Mouse (Mus musculus) midbrain, postnatal 0 days (tissue): ENCODE measurements at regions not wholly inside any gene's neighbourhood (a gene's known extent, or its start where the extent isn't known, plus 50 kb on each side); places are given as distances from the start of the nearest gene placed in this dataset.

Source experiments
- ATAC-seq: fragments of 200-750 bp; cut with Nextera tagmentation; 2 replicates; pipeline ENCODE4 v1.8.0; 2017; ENCODE audit warnings: moderate number of reproducible peaks, mild to moderate bottlenecking, moderate TSS enrichment, moderate library complexity; ENCODE audit not compliant: low FRiP score
- DNase-seq: peaks from one replicate; pipeline ENCODE4 v3.0.0-alpha.2; 2015; ENCODE audit warnings: low spot score
- H3K27ac ChIP-seq: fragments of 300-500 bp; sonication (generic); 2 replicates; pipeline ENCODE4 v1.5.1; 2014; ENCODE audit warnings: low read depth, mild to moderate bottlenecking, low read length, mixed read lengths
- H3K27me3 ChIP-seq: fragments of 300-500 bp; sonication (generic); 2 replicates; pipeline ENCODE4 v1.6.1; 2014; ENCODE audit warnings: low read length, control low read depth, mixed read lengths; ENCODE audit not compliant: insufficient read depth
- H3K36me3 ChIP-seq: fragments of 300-500 bp; sonication (generic); 2 replicates; pipeline ENCODE4 v1.6.1; 2014; ENCODE audit warnings: low read length, control low read depth, mixed read lengths; ENCODE audit not compliant: insufficient read depth
- H3K4me1 ChIP-seq: fragments of 300-500 bp; sonication (generic); 2 replicates; pipeline ENCODE4 v1.6.1; 2014; ENCODE audit warnings: mild to moderate bottlenecking, control low read depth, antibody characterized with exemption, low read length, mixed read lengths; ENCODE audit not compliant: insufficient read depth
- H3K4me2 ChIP-seq: fragments of 300-500 bp; sonication (generic); 2 replicates; pipeline ENCODE4 v1.6.1; 2014; ENCODE audit warnings: low read depth, mild to moderate bottlenecking, low read length, mixed read lengths; ENCODE audit not compliant: poor library complexity, severe bottlenecking
- H3K4me3 ChIP-seq: fragments of 300-500 bp; sonication (generic); 2 replicates; pipeline ENCODE4 v1.5.1; 2014; ENCODE audit warnings: low read depth, mild to moderate bottlenecking, low read length, moderate library complexity
- H3K9ac ChIP-seq: fragments of 300-500 bp; sonication (generic); replicated peaks from 2 replicates; pipeline ENCODE4 v1.6.1; 2014; ENCODE audit warnings: mild to moderate bottlenecking, low read length, moderate library complexity, mixed read lengths; ENCODE audit not compliant: poor library complexity, severe bottlenecking
- H3K9me3 ChIP-seq: fragments of 300-500 bp; sonication (generic); 2 replicates; pipeline ENCODE4 v1.6.1; 2016; ENCODE audit warnings: low read length, control low read depth
- CTCF ChIP-seq: IDR thresholded peaks from 2 replicates; pipeline ENCODE4 v1.5.1; 2016; ENCODE audit warnings: antibody characterized with exemption, mild to moderate bottlenecking
- WGBS: fragments of 180-500 bp; shearing (Covaris S2); extraction: QIAGEN DNeasy Blood & Tissue Kit; methylation state at CpG from one replicate; pipeline ENCODE4 v1.1.7; 2014; 5-methylcytosine and 5-hydroxymethylcytosine counted together

GRCm38 (mm10) chr19:14355946-14356345, 241.9 kb downstream of the Tle4 start:
- Histone ChIP-seq H3K36me3 (no peaks in the 10 kb centered on the region), H3K4me3 (no peak overlapping the region), H3K27me3 (0 out of 2 replicates have a peak, but pooled peaks cover 6% of the 10 kb centered on the region), H3K27ac (no peak overlapping the region), H3K4me1 (no peaks in the 10 kb centered on the region), H3K4me2 (no peak overlapping the region), H3K9ac (no peak overlapping the region), H3K9me3 (no peaks in the 10 kb centered on the region)
- TF ChIP-seq CTCF = no peak
- no peak for ATAC-seq
- no peak for DNase-seq

GRCm38 (mm10) chr19:14360611-14361010, 237.2 kb downstream of the Tle4 start:
- Histone ChIP-seq H3K36me3 (no peaks in the 10 kb centered on the region), H3K9me3 (no peaks in the 10 kb centered on the region), H3K27me3 (0 out of 2 replicates have a peak, but pooled peaks cover 6% of the 10 kb centered on the region), H3K4me1 (no peaks in the 10 kb centered on the region), H3K4me2 (no peak overlapping the region), H3K9ac (no peak overlapping the region), H3K27ac (no peak overlapping the region), H3K4me3 (no peak overlapping the region)
- WGBS = 89% methylated on average over 5 of the region's 5 CpGs
- DNase-seq = no peak
- no peak for TF ChIP-seq CTCF
- ATAC-seq = no peak

- H3K4me3 ChIP-seq = no peak overlapping the region
- ATAC-seq = no peak
- H3K27ac ChIP-seq = no peak overlapping the region
Observed at GRCm38 (mm10) chr19:14369098-14369604, 228.7 kb downstream of the Tle4 start.

GRCm38 (mm10) chr19:14371360-14371759, 226.5 kb downstream of the Tle4 start:
- DNase-seq (no peak), ATAC-seq (no peak)
- no peaks in the 10 kb centered on the region for H3K9me3 ChIP-seq
- H3K4me3 ChIP-seq = no peak overlapping the region
- no peaks in the 10 kb centered on the region for H3K4me1 ChIP-seq
- no peak overlapping the region for H3K4me2 ChIP-seq
- 91% methylated on average over 5 of the region's 5 CpGs for WGBS
- no peaks in the 10 kb centered on the region for H3K36me3 ChIP-seq
- no peaks in the 10 kb centered on the region for H3K27me3 ChIP-seq
- no peak overlapping the region for H3K9ac ChIP-seq
- H3K27ac ChIP-seq = no peak overlapping the region
- no peak for TF ChIP-seq CTCF

More at GRCm38 (mm10) chr19:14369098-14369604, 228.7 kb downstream of the Tle4 start:
- WGBS = 55% methylated on average over 12 of the region's 12 CpGs
- no peaks in the 10 kb centered on the region for H3K9me3 ChIP-seq
- no peaks in the 10 kb centered on the region for H3K36me3 ChIP-seq
- no peaks in the 10 kb centered on the region for H3K27me3 ChIP-seq
- no peaks in the 10 kb centered on the region for H3K4me1 ChIP-seq
- no peak overlapping the region for H3K9ac ChIP-seq
- peak; percentile 10 for DNase-seq
- H3K4me2 ChIP-seq = no peak overlapping the region
- TF ChIP-seq CTCF = no peak

GRCm38 (mm10) chr19:14373996-14374395, 223.9 kb downstream of the Tle4 start:
- DNase-seq (no peak), ATAC-seq (no peak)
- Histone ChIP-seq H3K36me3 (no peaks in the 10 kb centered on the region), H3K27ac (no peak overlapping the region), H3K27me3 (no peaks in the 10 kb centered on the region), H3K9me3 (no peaks in the 10 kb centered on the region), H3K4me1 (no peaks in the 10 kb centered on the region), H3K4me3 (no peak overlapping the region), H3K9ac (no peak overlapping the region), H3K4me2 (no peak overlapping the region)
- 97% methylated on average over 4 of the region's 4 CpGs for WGBS
- no peak for TF ChIP-seq CTCF

GRCm38 (mm10) chr19:14380898-14381297, 217.0 kb downstream of the Tle4 start:
- no peak overlapping the region for H3K4me3 ChIP-seq
- no peak overlapping the region for H3K9ac ChIP-seq
- H3K27me3 ChIP-seq = no peaks in the 10 kb centered on the region
- H3K27ac ChIP-seq = no peak overlapping the region
- no peak for ATAC-seq
- no peak for DNase-seq
- no peaks in the 10 kb centered on the region for H3K9me3 ChIP-seq
- no peak overlapping the region for H3K4me2 ChIP-seq
- no peaks in the 10 kb centered on the region for H3K36me3 ChIP-seq
- H3K4me1 ChIP-seq = no peaks in the 10 kb centered on the region
- no peak for TF ChIP-seq CTCF
